Mouse (Mus musculus): Measurements from ENCODE around the gene Nrcam. TPM values are rescaled to one million over a fixed set of nuclear protein-coding genes. Genes with fewer than 3 reads are reported as not detected.
A peak's percentile ranks its signal among the peaks of the same experiment; 100 is the strongest.

Gene Nrcam
- polyA plus RNA-seq, 1 experiment from 2014 or later, result 5.1 TPM

DNA sequence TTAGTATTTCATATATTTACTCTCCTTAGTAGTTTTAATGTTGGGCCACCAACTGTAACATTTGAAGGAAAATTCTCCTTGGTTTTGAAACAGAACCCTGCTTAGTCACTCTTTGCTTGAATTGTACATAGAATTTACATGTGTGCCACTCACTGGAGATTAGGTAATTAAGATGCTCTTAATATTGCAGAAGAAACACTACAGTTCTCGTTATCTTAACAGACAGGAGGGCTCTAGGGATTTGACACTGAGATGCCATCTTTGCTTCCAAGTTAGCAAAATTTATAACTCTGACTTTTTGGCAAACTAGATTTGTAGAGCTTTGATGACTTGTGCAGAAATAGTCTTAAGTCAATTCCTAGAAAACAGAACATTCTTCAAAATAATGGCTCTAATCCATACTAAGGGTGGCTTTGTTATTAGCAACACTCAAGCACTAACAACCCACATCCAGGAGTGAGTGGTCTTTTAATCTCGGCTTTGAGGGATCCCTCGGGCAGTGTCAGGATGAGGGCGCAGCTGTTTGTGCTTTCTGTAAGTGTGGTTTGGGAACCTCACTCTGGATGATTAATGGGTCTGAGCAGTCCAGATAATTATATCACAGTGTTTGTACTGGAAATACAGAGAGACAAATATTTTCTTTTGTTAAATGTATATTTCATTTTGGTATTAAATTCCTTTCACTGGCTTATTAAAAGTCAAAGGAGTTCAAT is 93.6 kb downstream of the Nrcam start:
- H3K27me3 ChIP-seq (ENCODE audit: insufficient read depth, low read length), result no peaks in the 10 kb centered on the region
- 53% methylated on average over 4 of the region's 4 CpGs for WGBS
- no peak overlapping the region for H3K4me3 ChIP-seq (replicated peaks; ENCODE audit: low read depth, low read length)
- H3K4me1 ChIP-seq (replicated peaks; ENCODE audit: insufficient read depth, low read length), result no peaks in the 10 kb centered on the region
- no peak for DNase-seq (ENCODE audit: low spot score)
- H3K4me2 ChIP-seq (ENCODE audit: low read length), result no peak overlapping the region
- H3K27ac ChIP-seq, result no peak overlapping the region
- H3K9ac ChIP-seq (ENCODE audit: low read depth, low read length), result no peak overlapping the region
- no peak for ATAC-seq (replicated peaks; ENCODE audit: low FRiP score, low read depth)
- TF ChIP-seq CTCF (IDR thresholded peaks at IDR 0.05; ENCODE audit: low read depth), result no peak
- H3K9me3 ChIP-seq (replicated peaks; ENCODE audit: low read length), result no peaks in the 10 kb centered on the region
- no peaks in the 10 kb centered on the region for H3K36me3 ChIP-seq (ENCODE audit: insufficient read depth, low read length)

DNA sequence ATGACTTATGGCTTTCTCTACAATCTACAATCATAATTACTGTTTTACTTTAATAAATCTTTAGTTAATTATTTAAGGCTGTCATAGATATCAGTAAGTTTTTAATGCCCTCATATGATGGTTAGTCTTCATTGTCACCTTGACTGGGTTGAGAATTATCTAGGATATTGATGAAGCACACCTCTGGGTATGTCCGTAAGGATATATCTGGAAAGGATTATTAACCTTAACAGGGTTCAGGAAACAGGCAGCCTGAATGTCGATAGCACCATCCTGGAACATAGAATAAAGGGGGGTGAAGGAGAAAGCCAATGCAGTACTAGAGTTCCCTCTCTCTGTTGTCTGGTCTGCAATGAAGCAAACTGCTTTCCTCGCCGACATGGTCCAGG is 94.2 kb downstream of the Nrcam start:
- no peak for TF ChIP-seq CTCF (IDR thresholded peaks at IDR 0.05; ENCODE audit: low read depth)
- H3K9ac ChIP-seq (ENCODE audit: low read depth, low read length), result no peak overlapping the region
- H3K27ac ChIP-seq, result no peak overlapping the region
- ATAC-seq (replicated peaks; ENCODE audit: low FRiP score, low read depth), result no peak
- no peaks in the 10 kb centered on the region for H3K9me3 ChIP-seq (replicated peaks; ENCODE audit: low read length)
- H3K27me3 ChIP-seq (ENCODE audit: insufficient read depth, low read length), result no peaks in the 10 kb centered on the region
- H3K4me2 ChIP-seq (ENCODE audit: low read length), result no peak overlapping the region
- no peaks in the 10 kb centered on the region for H3K4me1 ChIP-seq (replicated peaks; ENCODE audit: insufficient read depth, low read length)
- H3K4me3 ChIP-seq (replicated peaks; ENCODE audit: low read depth, low read length), result no peak overlapping the region
- 84% methylated on average over 4 of the region's 4 CpGs for WGBS
- no peaks in the 10 kb centered on the region for H3K36me3 ChIP-seq (ENCODE audit: insufficient read depth, low read length)
- DNase-seq (ENCODE audit: low spot score), result no peak

DNA sequence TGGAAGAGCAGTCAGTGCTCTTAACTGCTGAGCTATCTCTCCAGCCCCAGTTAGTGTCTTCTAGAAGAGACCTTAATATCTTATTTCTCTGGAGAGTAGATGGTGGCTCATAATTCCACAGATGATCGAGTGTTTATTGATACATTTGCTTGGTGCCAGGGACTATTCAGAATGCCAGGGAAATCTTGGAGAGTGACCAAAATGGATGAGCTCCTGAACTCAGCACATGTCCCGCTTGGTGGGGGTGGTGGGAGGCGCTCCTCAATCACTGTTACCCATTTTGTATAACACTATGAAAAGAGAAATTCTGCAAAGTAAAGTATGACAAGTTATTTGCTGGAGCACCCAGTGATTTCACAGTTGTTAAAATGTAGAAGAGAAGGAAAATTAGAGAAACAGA is 95.3 kb downstream of the Nrcam start:
- Histone ChIP-seq H3K4me3 (replicated peaks; ENCODE audit: low read depth, low read length) (no peak overlapping the region), H3K4me1 (replicated peaks; ENCODE audit: insufficient read depth, low read length) (no peaks in the 10 kb centered on the region), H3K9ac (ENCODE audit: low read depth, low read length) (no peak overlapping the region), H3K27ac (no peak overlapping the region), H3K9me3 (replicated peaks; ENCODE audit: low read length) (no peaks in the 10 kb centered on the region), H3K36me3 (ENCODE audit: insufficient read depth, low read length) (no peaks in the 10 kb centered on the region), H3K4me2 (ENCODE audit: low read length) (no peak overlapping the region), H3K27me3 (ENCODE audit: insufficient read depth, low read length) (no peaks in the 10 kb centered on the region)
- WGBS, result 91% methylated on average over 3 of the region's 3 CpGs
- no peak for TF ChIP-seq CTCF (IDR thresholded peaks at IDR 0.05; ENCODE audit: low read depth)
- ATAC-seq (replicated peaks; ENCODE audit: low FRiP score, low read depth) (no peak), DNase-seq (ENCODE audit: low spot score) (no peak)

DNA sequence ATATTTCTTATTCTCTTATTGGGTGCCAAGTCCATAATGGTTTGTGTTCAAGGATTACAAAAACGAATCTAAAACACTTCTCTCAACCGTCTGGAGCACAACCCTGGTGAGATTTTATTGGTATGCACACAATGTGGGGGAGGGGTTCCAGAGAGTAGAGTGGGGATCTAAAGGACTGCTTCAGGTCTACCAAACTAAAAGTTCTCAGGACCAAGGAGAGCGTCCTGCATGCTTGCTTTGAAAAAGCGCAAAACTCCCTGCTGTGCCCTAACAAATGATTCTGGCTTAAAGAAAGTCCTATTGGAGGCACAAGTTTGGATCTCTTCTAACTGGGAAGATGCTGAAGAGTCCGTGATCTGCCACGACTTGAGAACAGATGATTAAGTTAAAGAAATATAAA is 96.4 kb downstream of the Nrcam start:
- ATAC-seq (replicated peaks; ENCODE audit: low FRiP score, low read depth) (no peak), DNase-seq (ENCODE audit: low spot score) (peak; percentile 78)
- H3K9ac ChIP-seq (ENCODE audit: low read depth, low read length), result no peak overlapping the region
- no peaks in the 10 kb centered on the region for H3K36me3 ChIP-seq (ENCODE audit: insufficient read depth, low read length)
- H3K9me3 ChIP-seq (replicated peaks; ENCODE audit: low read length), result no peaks in the 10 kb centered on the region
- no peaks in the 10 kb centered on the region for H3K4me1 ChIP-seq (replicated peaks; ENCODE audit: insufficient read depth, low read length)
- no peak overlapping the region for H3K4me2 ChIP-seq (ENCODE audit: low read length)
- no peak overlapping the region for H3K4me3 ChIP-seq (replicated peaks; ENCODE audit: low read depth, low read length)
- no peaks in the 10 kb centered on the region for H3K27me3 ChIP-seq (ENCODE audit: insufficient read depth, low read length)
- 5% methylated on average over 6 of the region's 6 CpGs for WGBS
- no peak for TF ChIP-seq CTCF (IDR thresholded peaks at IDR 0.05; ENCODE audit: low read depth)
- H3K27ac ChIP-seq, result no peak overlapping the region

DNA sequence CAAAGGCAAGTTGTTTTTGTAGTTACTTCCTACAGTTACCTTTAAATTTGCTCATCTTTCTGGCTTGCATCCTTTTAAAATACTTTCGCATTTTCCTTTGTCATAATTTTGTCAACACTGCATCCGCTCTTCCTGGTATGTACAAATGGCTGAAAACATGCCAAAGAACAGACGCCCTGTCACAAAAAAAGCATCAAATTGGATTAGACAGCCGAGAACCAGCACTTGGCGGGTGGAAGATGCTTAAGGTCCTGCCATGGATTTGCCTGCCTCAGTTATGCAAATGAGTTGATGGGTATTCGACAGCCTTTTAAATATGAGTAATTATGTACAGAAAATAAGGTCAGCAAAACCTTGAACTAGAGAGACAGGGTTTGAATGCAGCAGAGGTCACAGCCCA is 101.7 kb downstream of the Nrcam start:
- no peak for TF ChIP-seq CTCF (IDR thresholded peaks at IDR 0.05; ENCODE audit: low read depth)
- ATAC-seq (replicated peaks; ENCODE audit: low FRiP score, low read depth) (no peak), DNase-seq (ENCODE audit: low spot score) (no peak)
- no peak overlapping the region for H3K27ac ChIP-seq
- H3K36me3 ChIP-seq (ENCODE audit: insufficient read depth, low read length), result no peaks in the 10 kb centered on the region
- H3K9ac ChIP-seq (ENCODE audit: low read depth, low read length), result no peak overlapping the region
- no peaks in the 10 kb centered on the region for H3K4me1 ChIP-seq (replicated peaks; ENCODE audit: insufficient read depth, low read length)
- H3K27me3 ChIP-seq (ENCODE audit: insufficient read depth, low read length), result no peaks in the 10 kb centered on the region
- H3K4me2 ChIP-seq (ENCODE audit: low read length), result no peak overlapping the region
- no peak overlapping the region for H3K4me3 ChIP-seq (replicated peaks; ENCODE audit: low read depth, low read length)
- no peaks in the 10 kb centered on the region for H3K9me3 ChIP-seq (replicated peaks; ENCODE audit: low read length)
- 82% methylated on average over 6 of the region's 6 CpGs for WGBS

DNA sequence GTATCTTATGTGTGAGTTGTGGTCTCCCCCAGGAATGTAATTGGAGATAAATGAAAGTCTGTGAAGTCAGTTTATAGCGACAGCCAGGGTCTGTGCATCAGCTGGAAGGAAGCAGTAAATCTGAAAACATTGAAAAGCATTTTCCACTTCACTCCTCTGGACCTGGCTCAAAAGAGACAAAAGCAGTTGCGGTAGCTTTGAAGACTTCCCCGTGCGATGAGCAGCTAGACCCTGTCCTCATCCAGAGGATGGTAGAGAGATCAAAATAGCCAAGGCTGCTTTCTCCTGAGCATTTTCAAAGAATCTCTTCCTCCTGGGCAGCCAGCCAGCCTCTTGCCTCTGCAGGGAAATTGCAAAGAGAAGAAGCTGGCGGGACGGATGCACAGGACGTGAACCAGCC is 102.3 kb downstream of the Nrcam start:
- Histone ChIP-seq H3K27me3 (ENCODE audit: insufficient read depth, low read length) (no peaks in the 10 kb centered on the region), H3K27ac (no peak overlapping the region), H3K4me3 (replicated peaks; ENCODE audit: low read depth, low read length) (no peak overlapping the region), H3K4me2 (ENCODE audit: low read length) (no peak overlapping the region), H3K9me3 (replicated peaks; ENCODE audit: low read length) (no peaks in the 10 kb centered on the region), H3K9ac (ENCODE audit: low read depth, low read length) (no peak overlapping the region), H3K4me1 (replicated peaks; ENCODE audit: insufficient read depth, low read length) (no peaks in the 10 kb centered on the region), H3K36me3 (ENCODE audit: insufficient read depth, low read length) (no peaks in the 10 kb centered on the region)
- WGBS, result 44% methylated on average over 7 of the region's 7 CpGs
- TF ChIP-seq CTCF (IDR thresholded peaks at IDR 0.05; ENCODE audit: low read depth), result no peak
- ATAC-seq (replicated peaks; ENCODE audit: low FRiP score, low read depth) (no peak), DNase-seq (ENCODE audit: low spot score) (peak; percentile 15)

DNA sequence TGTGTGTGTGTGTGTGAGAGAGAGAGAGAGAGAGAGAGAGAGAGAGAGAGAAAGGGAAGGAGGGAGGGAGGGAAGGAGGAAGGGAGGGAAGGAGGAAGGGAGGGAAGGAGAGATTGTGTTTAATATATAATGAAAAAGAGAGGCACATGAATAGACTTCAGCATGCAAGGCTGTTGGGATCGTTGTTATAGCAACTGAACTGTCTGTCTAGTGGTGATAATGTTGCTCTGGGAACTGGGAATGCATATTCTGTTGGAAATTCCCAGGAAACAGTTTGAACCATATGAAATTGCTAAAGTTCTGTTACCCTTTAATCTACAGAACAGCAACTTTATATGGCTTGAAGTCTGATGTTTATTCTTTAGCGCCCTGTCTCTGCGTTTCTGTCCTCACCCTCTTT is 104.0 kb downstream of the Nrcam start:
- no peak overlapping the region for H3K9ac ChIP-seq (ENCODE audit: low read depth, low read length)
- H3K27ac ChIP-seq, result no peak overlapping the region
- H3K27me3 ChIP-seq (ENCODE audit: insufficient read depth, low read length), result no peaks in the 10 kb centered on the region
- no peak overlapping the region for H3K4me3 ChIP-seq (replicated peaks; ENCODE audit: low read depth, low read length)
- no peaks in the 10 kb centered on the region for H3K9me3 ChIP-seq (replicated peaks; ENCODE audit: low read length)
- no peaks in the 10 kb centered on the region for H3K36me3 ChIP-seq (ENCODE audit: insufficient read depth, low read length)
- no peak for TF ChIP-seq CTCF (IDR thresholded peaks at IDR 0.05; ENCODE audit: low read depth)
- H3K4me2 ChIP-seq (ENCODE audit: low read length), result no peak overlapping the region
- 96% methylated on average over 3 of the region's 3 CpGs for WGBS
- ATAC-seq (replicated peaks; ENCODE audit: low FRiP score, low read depth) (no peak), DNase-seq (ENCODE audit: low spot score) (no peak)
- no peaks in the 10 kb centered on the region for H3K4me1 ChIP-seq (replicated peaks; ENCODE audit: insufficient read depth, low read length)
